Mouse (Mus musculus) lung, adult 2 months (tissue): ENCODE results near the gene Cfd. TPM values are rescaled to one million over a fixed set of nuclear protein-coding genes. Genes with fewer than 3 reads are reported as not detected.

Experiments
- DNase-seq: peaks from one replicate; pipeline ENCODE4 v3.0.0; 2022
- H3K4me1 ChIP-seq: fragments of 200-500 bp; 2 replicates; pipeline ENCODE4 v1.6.1; 2011; ENCODE audit warnings: low read length; ENCODE audit not compliant: control insufficient read depth, insufficient read depth
- H3K4me3 ChIP-seq: fragments of 200-500 bp; replicated peaks from 2 replicates; pipeline ENCODE3; 2011; ENCODE audit warnings: low read depth, mild to moderate bottlenecking, control low read depth, low read length; ENCODE audit errors: extremely low read depth
- CTCF ChIP-seq: fragments of 200-500 bp; IDR thresholded peaks from 2 replicates; pipeline ENCODE4 v1.5.1; 2011; ENCODE audit warnings: mild to moderate bottlenecking, low read length, control low read depth; ENCODE audit not compliant: insufficient read depth
- POLR2A ChIP-seq: fragments of 200-500 bp; IDR thresholded peaks from 2 replicates; pipeline ENCODE4 v1.6.1; 2011; ENCODE audit warnings: low read depth, mild to moderate bottlenecking, control low read depth, low read length, borderline replicate concordance; ENCODE audit errors: extremely low read depth
- WGBS: fragments of 180-500 bp; shearing (Covaris S2); methylation state at CpG from one replicate; pipeline ENCODE4 v1.1.7; 2018; 5-methylcytosine and 5-hydroxymethylcytosine counted together
- polyA plus RNA-seq: library from polyadenylated mRNA; depleted of rRNA; stranded (reverse); fragments of >200 nt; gene quantifications from 2 replicates; pipeline ENCODE4 v1.2.3, GENCODE M21; 2012; rRNA removed

Gene Cfd
- polyA plus RNA-seq: 297 and 1,797 TPM in 2 replicates

GRCm38 (mm10) chr10:79890670-79891069 is at the start of gene Cfd:
Cfd (plus strand) TSS chr10:79890853.
- H3K4me3 ChIP-seq: no peak within 1 kb of the TSS
- TF ChIP-seq POLR2A (no peak), CTCF (no peak)
- no peak for DNase-seq
- no peaks in the 10 kb centered on the region for H3K4me1 ChIP-seq
- WGBS: 42% methylated on average over 5 of the region's 5 CpGs

- TF ChIP-seq CTCF (no peak), POLR2A (no peak)
- WGBS: 57% methylated on average over 3 of the region's 3 CpGs
- H3K4me3 ChIP-seq: no peak overlapping the region
- DNase-seq: no peak
- H3K4me1 ChIP-seq: peaks cover 6% of the 10 kb centered on the region
Measured at GRCm38 (mm10) chr10:79842322-79842721, 48.3 kb upstream of the Cfd start.

DNA sequence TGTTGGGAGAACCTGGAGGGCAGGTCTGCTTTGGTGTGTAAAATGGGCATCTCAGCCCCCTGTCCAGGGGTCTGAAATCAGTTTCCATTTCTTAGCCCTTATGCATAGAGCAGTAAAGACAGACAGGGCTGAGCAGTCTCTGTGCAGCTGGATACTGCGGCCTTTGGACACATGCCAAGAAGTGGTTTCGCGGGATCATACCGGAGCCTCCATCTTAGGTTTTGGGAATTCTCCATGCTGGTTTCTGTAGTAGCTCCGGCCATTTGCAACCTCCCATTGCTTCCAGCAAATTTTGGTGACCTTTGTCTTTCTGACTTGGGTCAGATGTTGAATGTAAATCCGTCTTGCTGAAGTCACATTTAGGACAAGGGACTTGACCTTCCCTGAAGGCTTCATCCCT is 47.2 kb upstream of the Cfd start:
- WGBS: 53% methylated on average over 6 of the region's 6 CpGs

DNA sequence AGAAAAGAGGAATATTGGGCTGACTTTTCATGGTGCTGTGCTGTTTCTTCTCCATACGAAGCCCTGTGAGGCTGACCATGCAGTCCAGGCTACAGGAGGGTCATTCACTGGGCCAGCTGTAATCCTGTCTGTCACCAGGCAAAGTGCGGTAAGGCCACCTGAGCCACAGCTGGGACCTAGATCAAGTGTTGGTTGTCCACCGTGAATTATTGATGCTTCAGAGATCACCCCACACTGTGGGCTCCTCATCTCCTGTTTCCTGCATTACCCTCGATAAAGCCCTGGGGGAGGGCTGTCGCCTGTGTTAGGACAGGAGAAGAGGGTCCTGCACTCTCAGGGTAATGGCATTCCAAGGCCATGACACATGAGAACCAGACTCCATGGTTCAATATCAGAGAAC is 44.1 kb upstream of the Cfd start:
- TF ChIP-seq POLR2A: no peak
- 63% methylated on average over 5 of the region's 5 CpGs for WGBS
- no peak for DNase-seq
- H3K4me1 ChIP-seq: peaks cover under 1% of the 10 kb centered on the region
- H3K4me3 ChIP-seq: no peak overlapping the region

More for the DNA sequence above, 47.2 kb upstream of the Cfd start:
- DNase-seq: no peak
- Histone ChIP-seq H3K4me3 (no peak overlapping the region), H3K4me1 (peaks cover 3% of the 10 kb centered on the region)
- no peak for TF ChIP-seq POLR2A
- TF ChIP-seq CTCF: no peak

DNA sequence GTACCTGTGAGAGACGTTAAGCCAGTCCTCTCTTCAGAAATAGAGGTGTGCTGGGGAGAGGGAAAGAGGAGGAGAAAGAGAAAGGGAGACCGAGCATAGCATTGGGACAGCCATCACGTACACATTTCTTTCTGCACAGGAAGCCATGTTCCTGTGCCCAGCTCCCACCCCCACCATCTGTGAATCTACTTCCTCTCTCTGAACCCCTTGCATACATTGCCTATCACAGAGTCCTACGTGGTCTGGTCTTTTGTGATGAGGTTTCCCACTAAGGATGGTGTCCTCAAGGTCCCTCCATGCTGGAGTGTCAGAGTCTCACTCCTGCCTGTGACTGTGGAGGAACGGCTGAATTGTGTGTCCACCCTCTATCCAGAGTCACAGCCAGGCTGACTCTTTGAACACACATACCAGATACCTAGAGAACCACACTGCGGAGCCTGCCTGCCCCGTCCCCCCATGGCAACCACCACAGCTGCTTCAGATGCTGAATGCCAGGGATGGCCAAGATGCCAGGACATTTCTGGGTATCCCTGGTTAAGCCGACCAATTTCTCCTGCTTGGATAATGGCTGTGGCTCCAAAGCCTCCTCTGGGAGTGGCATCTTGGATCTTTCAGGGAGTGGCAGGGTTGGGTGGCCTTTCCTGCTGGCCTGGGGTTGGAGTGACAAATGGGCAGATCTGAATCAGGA is 40.6 kb upstream of the Cfd start:
- no peak for TF ChIP-seq POLR2A
- no peak for TF ChIP-seq CTCF
- Histone ChIP-seq H3K4me3 (no peak overlapping the region), H3K4me1 (peaks cover 13% of the 10 kb centered on the region)
- no peak for DNase-seq
- 54% methylated on average over 8 of the region's 8 CpGs for WGBS

DNA sequence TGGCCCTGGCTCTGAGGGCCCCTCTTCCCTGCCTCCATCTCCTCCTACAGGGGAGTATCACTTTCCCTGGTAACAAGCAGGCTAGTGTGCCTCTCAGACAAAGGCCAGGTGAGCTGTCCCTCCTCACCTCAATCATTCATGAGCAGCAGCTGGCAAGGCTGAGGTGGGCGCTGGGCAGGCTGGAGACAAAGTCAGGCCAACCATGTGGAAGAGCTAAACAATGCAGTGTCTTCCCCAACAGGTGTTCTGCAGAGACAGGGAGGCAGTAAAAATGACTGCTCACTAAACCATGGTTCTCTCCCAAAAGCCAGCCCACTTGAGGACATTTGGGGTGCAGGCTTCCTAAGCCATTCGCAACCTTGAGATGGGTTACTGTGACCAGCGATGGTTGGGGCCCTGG is 39.0 kb upstream of the Cfd start:
- DNase-seq: no peak
- Histone ChIP-seq H3K4me3 (no peak overlapping the region), H3K4me1 (peaks cover 18% of the 10 kb centered on the region)
- WGBS: 44% methylated on average over 3 of the region's 3 CpGs
- no peak for TF ChIP-seq POLR2A
- TF ChIP-seq CTCF: no peak

DNA sequence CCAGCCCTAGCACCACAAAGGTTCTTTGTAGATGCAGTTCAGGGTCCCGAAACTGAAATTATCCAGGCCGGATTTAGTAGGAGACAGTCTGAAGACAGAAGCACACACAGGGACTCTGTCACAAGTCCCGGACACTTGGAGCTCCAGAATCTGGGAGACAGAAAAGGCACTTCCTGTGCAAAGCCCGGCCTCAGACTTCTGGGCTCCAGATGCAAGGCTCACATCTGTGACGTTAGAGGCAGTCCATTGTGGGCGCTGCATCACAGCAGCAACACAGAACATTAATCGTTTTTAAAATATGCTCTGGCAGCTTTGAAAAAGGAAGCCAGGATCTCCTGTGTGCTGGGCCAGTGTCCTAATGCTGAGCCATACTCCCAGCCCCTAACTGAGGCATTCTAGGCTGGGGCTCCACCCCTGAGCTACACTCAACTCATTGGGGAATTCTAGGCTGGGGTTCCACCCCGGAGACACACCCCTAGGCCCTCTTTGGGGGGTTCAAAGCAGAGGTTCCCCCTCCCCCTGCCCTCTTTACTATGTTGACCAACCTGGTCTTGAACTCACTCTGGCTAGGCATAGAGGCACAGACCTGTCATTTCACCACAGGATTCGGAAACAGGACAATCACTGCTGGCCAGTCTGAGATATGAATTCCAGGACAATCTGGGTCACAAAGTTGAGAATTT is 38.4 kb upstream of the Cfd start:
- DNase-seq: no peak
- Histone ChIP-seq H3K4me1 (peaks cover 24% of the 10 kb centered on the region), H3K4me3 (no peak overlapping the region)
- 22% methylated on average over 9 of the region's 9 CpGs for WGBS
- no peak for TF ChIP-seq CTCF
- peak; percentile 34; the same call in 1 of the 2 replicates for TF ChIP-seq POLR2A

DNA sequence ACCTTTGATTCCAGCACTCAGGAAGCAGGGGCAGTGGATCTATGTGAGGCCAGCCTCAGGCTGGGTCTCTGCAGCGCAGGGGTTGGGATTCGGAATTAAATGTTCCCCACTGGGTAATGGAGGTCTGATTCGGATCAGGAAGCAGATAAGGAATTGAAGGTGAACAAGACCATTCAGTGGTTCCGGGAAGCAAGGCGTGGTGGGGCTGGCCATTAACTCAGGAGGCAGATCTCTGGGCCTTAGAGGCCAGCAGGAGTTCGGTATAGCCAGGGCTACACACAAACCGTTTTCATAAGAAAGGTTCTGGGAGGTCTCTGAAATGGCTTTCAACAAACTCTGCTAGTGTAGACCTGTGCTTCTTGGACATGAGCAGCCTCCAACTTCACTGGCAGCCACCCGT is 37.8 kb upstream of the Cfd start:
- Histone ChIP-seq H3K4me1 (peaks cover 29% of the 10 kb centered on the region), H3K4me3 (peak overlapping the region; percentile 31)
- DNase-seq: no peak
- TF ChIP-seq POLR2A (no peak), CTCF (no peak)
- 12% methylated on average over 8 of the region's 8 CpGs for WGBS

DNA sequence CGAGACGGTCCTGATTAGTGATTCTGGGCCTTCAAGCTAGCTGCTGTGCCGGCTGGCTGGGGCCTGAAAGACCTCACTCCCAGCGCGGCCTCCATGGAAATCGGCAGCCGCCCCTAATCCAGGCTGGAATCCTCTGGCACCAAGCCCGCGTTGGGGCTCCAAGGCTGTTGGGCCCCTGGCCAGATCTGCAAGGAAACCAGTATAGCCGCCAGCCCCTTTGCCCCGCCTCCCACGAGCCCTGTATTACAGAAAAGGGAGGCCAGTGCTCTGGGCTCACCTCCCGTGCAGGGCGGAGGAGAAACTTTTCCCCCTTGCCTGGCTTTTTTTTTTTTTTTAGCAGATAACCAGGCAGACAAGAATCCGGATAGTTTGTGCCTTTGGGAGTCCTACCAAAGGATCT is 37.3 kb upstream of the Cfd start:
- TF ChIP-seq CTCF (no peak), POLR2A (peak; percentile 40; the same call in 1 of the 2 replicates)
- WGBS: 1% methylated on average over 15 of the region's 15 CpGs
- H3K4me1 ChIP-seq: peaks cover 35% of the 10 kb centered on the region

More for the DNA sequence above, 37.3 kb upstream of the Cfd start:
- peak overlapping the region; percentile 66 for H3K4me3 ChIP-seq
- DNase-seq: peak; percentile 93
